Mouse (Mus musculus): ENCODE results near the gene B4gat1. TPM values are rescaled to one million over a fixed set of nuclear protein-coding genes. Genes with fewer than 3 reads are reported as not detected.

Gene B4gat1
- polyA plus RNA-seq, 1 experiment = 49.8 TPM

GRCm38 (mm10) chr19:5062446-5062845, 23.8 kb downstream of the B4gat1 start:
- TF ChIP-seq CTCF (IDR thresholded peaks at IDR 0.05; ENCODE audit: borderline replicate concordance, extremely low read depth, insufficient read depth, insufficient read length) = no peak
- TF ChIP-seq POLR2A (IDR thresholded peaks at IDR 0.05; ENCODE audit: borderline replicate concordance, extremely low read depth, insufficient read depth, insufficient read length, poor library complexity, severe bottlenecking) = no peak
- DNase-seq (ENCODE audit: low read depth) = no peak

GRCm38 (mm10) chr19:5065104-5065503, 26.5 kb downstream of the B4gat1 start:
- DNase-seq (ENCODE audit: low read depth) = no peak
- TF ChIP-seq POLR2A (IDR thresholded peaks at IDR 0.05; ENCODE audit: borderline replicate concordance, extremely low read depth, insufficient read depth, insufficient read length, poor library complexity, severe bottlenecking) = no peak
- no peak for TF ChIP-seq CTCF (IDR thresholded peaks at IDR 0.05; ENCODE audit: borderline replicate concordance, extremely low read depth, insufficient read depth, insufficient read length)

- TF ChIP-seq POLR2A (IDR thresholded peaks at IDR 0.05; ENCODE audit: borderline replicate concordance, extremely low read depth, insufficient read depth, insufficient read length, poor library complexity, severe bottlenecking) (no peak), CTCF (IDR thresholded peaks at IDR 0.05; ENCODE audit: borderline replicate concordance, extremely low read depth, insufficient read depth, insufficient read length) (no peak)
- no peak for DNase-seq (ENCODE audit: low read depth)
Observed at GRCm38 (mm10) chr19:5067040-5067799, 28.6 kb downstream of the B4gat1 start.

GRCm38 (mm10) chr19:5067867-5068569, 29.4 kb downstream of the B4gat1 start, which contains the start of gene Cd248:
TSS of gene Cd248 (plus strand) at chr19:5068078.
- DNase-seq (ENCODE audit: low read depth) = peak; percentile 84
- TF ChIP-seq CTCF (IDR thresholded peaks at IDR 0.05; ENCODE audit: borderline replicate concordance, extremely low read depth, insufficient read depth, insufficient read length) = no peak
- 0 out of 2 replicates have a peak, but pooled peaks have one; percentile 22 for TF ChIP-seq POLR2A (IDR thresholded peaks at IDR 0.05; ENCODE audit: borderline replicate concordance, extremely low read depth, insufficient read depth, insufficient read length, poor library complexity, severe bottlenecking)

GRCm38 (mm10) chr19:5068570-5069234, 30.1 kb downstream of the B4gat1 start:
- DNase-seq (ENCODE audit: low read depth) = no peak
- no peak for TF ChIP-seq POLR2A (IDR thresholded peaks at IDR 0.05; ENCODE audit: borderline replicate concordance, extremely low read depth, insufficient read depth, insufficient read length, poor library complexity, severe bottlenecking)
- TF ChIP-seq CTCF (IDR thresholded peaks at IDR 0.05; ENCODE audit: borderline replicate concordance, extremely low read depth, insufficient read depth, insufficient read length) = peak; percentile 1; the same call in 1 of the 2 replicates

GRCm38 (mm10) chr19:5069486-5069885, 30.9 kb downstream of the B4gat1 start:
- DNase-seq (ENCODE audit: low read depth) = no peak
- TF ChIP-seq CTCF (IDR thresholded peaks at IDR 0.05; ENCODE audit: borderline replicate concordance, extremely low read depth, insufficient read depth, insufficient read length) (no peak), POLR2A (IDR thresholded peaks at IDR 0.05; ENCODE audit: borderline replicate concordance, extremely low read depth, insufficient read depth, insufficient read length, poor library complexity, severe bottlenecking) (no peak)

- DNase-seq (ENCODE audit: low read depth) = no peak
- TF ChIP-seq POLR2A (IDR thresholded peaks at IDR 0.05; ENCODE audit: borderline replicate concordance, extremely low read depth, insufficient read depth, insufficient read length, poor library complexity, severe bottlenecking) = no peak
- no peak for TF ChIP-seq CTCF (IDR thresholded peaks at IDR 0.05; ENCODE audit: borderline replicate concordance, extremely low read depth, insufficient read depth, insufficient read length)
Observed at GRCm38 (mm10) chr19:5069978-5070377, 31.4 kb downstream of the B4gat1 start.

- no peak for DNase-seq (ENCODE audit: low read depth)
- TF ChIP-seq CTCF (IDR thresholded peaks at IDR 0.05; ENCODE audit: borderline replicate concordance, extremely low read depth, insufficient read depth, insufficient read length) (no peak), POLR2A (IDR thresholded peaks at IDR 0.05; ENCODE audit: borderline replicate concordance, extremely low read depth, insufficient read depth, insufficient read length, poor library complexity, severe bottlenecking) (no peak)
Observed at GRCm38 (mm10) chr19:5071077-5071476, 32.5 kb downstream of the B4gat1 start.

- TF ChIP-seq CTCF (IDR thresholded peaks at IDR 0.05; ENCODE audit: borderline replicate concordance, extremely low read depth, insufficient read depth, insufficient read length) (no peak), POLR2A (IDR thresholded peaks at IDR 0.05; ENCODE audit: borderline replicate concordance, extremely low read depth, insufficient read depth, insufficient read length, poor library complexity, severe bottlenecking) (no peak)
- DNase-seq (ENCODE audit: low read depth) = peak; percentile 94
Observed at GRCm38 (mm10) chr19:5071545-5072369, 33.1 kb downstream of the B4gat1 start.

GRCm38 (mm10) chr19:5072389-5073019, 33.9 kb downstream of the B4gat1 start:
- no peak for DNase-seq (ENCODE audit: low read depth)
- TF ChIP-seq POLR2A (IDR thresholded peaks at IDR 0.05; ENCODE audit: borderline replicate concordance, extremely low read depth, insufficient read depth, insufficient read length, poor library complexity, severe bottlenecking) (no peak), CTCF (IDR thresholded peaks at IDR 0.05; ENCODE audit: borderline replicate concordance, extremely low read depth, insufficient read depth, insufficient read length) (no peak)

Data from brain, embryonic 14.5 days (tissue).